Mouse (Mus musculus) gastrocnemius, postnatal 14 days (tissue): ENCODE measurements around the gene Tbc1d23. TPM values are rescaled to one million over a fixed set of nuclear protein-coding genes. Genes with fewer than 3 reads are reported as not detected.

Experiments used
- DNase-seq: peaks from one replicate; pipeline ENCODE4 v3.0.0; 2021; ENCODE audit warnings: mixed read lengths
- intact Hi-C: fragments of 180-260 bp; cut with DNase I; formaldehyde crosslinking; loops from one replicate; pipeline ENCODE4 v1.15.1; 2025; ENCODE audit warnings: low total_unique reads
- total RNA-seq, 2 experiments: library from RNA; stranded (reverse); gene quantifications; 2 replicates each; pipeline ENCODE4 v1.2.3; 2021

Tbc1d23 gene
- total RNA-seq, 2 experiments from 2014 or later, result 17.8 to 18.4 TPM

GRCm38 (mm10) chr16:57120913-57121815 is 110.1 kb downstream of the Tbc1d23 start, which contains the start of gene Tomm70a:
Tomm70a (plus strand) TSS chr16:57121703.
- intact Hi-C loops, result no loop called here
- peak; percentile 94 for DNase-seq

Other genes starting within 250 kb of the Tbc1d23 start
- gene Tmem45a2, start 160.1 kb downstream of the Tbc1d23 start, total RNA-seq, result not detected
- gene Tomm70a, start 109.8 kb downstream of the Tbc1d23 start, total RNA-seq, result 10 to 100 TPM; 33.9 to 36.9 TPM
- gene Nit2, start 64.2 kb downstream of the Tbc1d23 start, total RNA-seq, result 10 to 100 TPM; 29.2 to 29.4 TPM
- not detected for gene Tmem30c, start 61.4 kb upstream of the Tbc1d23 start, total RNA-seq
- gene Filip1l, start 121.6 kb upstream of the Tbc1d23 start, total RNA-seq, result 10 to 100 TPM; 44.5 to 46.5 TPM